Mouse (Mus musculus) liver, adult 2 months (tissue): ENCODE measurements at regions not wholly inside any gene's neighbourhood (a gene's known extent, or its start where the extent isn't known, plus 50 kb on each side); places are given as distances from the start of the nearest gene placed in this dataset.

Experiments used
- CTCF ChIP-seq: fragments of 200-500 bp; IDR thresholded peaks from 2 replicates; pipeline ENCODE4 v1.5.1; 2011; ENCODE audit warnings: low read depth, low read length, control low read depth
- POLR2A ChIP-seq: fragments of 200-500 bp; IDR thresholded peaks from 2 replicates; pipeline ENCODE4 v1.6.1; 2011; ENCODE audit warnings: low read length, control low read depth; ENCODE audit not compliant: insufficient read depth; ENCODE audit errors: extremely low read depth

GRCm38 (mm10) chr13:29136231-29136630 lies 182.7 kb upstream of the Sox4 start:
- TF ChIP-seq CTCF, result no peak
- TF ChIP-seq POLR2A, result no peak
